Mouse (Mus musculus): ENCODE results near the gene Dyrk4. TPM values are rescaled to one million over a fixed set of nuclear protein-coding genes. Genes with fewer than 3 reads are reported as not detected.

The Dyrk4 gene
- total RNA-seq (2021): not detected
- polyA plus RNA-seq (2012; rRNA removed): 0.04 TPM in 1 of 2 replicates, not detected in the other
- long read RNA-seq: 0 reads

DNA sequence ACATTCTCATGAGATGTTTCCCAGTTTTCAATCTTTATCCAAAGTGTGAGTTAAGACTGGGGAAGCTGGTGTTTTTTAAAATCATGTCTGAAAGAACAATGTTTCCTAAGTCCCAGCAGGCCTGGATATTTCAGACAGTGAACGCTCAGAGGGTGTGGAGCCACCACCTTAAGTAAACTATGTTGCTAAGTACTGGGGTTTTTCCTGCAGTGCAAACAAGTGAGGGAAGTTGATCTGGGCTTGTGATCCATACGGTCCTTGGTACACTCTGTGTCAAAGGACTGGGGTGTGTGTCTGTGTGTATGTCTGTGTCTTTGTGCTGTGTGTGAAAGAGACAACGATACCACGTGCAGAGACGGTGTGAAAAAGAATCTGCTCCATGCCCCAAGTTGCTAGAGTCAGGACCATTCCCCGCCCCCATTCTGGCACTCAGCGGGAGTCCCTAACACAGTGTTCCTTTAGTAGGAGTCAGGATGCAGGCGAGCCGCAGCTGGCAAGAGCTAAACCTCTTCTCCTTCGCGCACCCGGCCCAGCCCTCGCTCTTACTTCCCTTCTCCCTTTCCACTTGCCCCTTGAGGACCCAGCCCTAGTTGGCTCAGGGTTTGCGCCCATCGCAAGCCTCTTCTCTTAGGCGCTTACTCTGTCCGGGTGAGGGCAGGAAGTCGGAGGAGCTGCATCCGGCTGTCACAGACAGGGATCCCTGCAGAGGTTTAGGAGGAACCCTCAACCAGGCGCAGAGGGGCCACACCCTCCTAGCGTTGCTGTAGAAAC, at the start of gene Dyrk4:
TSS of gene Dyrk4 (minus strand) at position 729 of the 771 bp plus-strand sequence.
- Histone ChIP-seq H3K9ac (ENCODE audit: low read depth, low read length) (peak within 1 kb of the TSS; percentile 26; the same call in 1 of the 2 replicates), H3K36me3 (ENCODE audit: control insufficient read depth, insufficient read depth, low read length) (no peaks in the 10 kb centered on the region), H3K4me1 (ENCODE audit: control insufficient read depth, insufficient read depth, low read length) (no peaks in the 10 kb centered on the region; the same call in 1 of the 2 replicates), H3K27ac (peak within 1 kb of the TSS; percentile 38), H3K4me3 (no peak within 1 kb of the TSS), H3K27me3 (ENCODE audit: control insufficient read depth, insufficient read depth, low read length) (no peaks in the 10 kb centered on the region), H3K79me2 (replicated peaks; ENCODE audit: control insufficient read depth, insufficient read depth, low read length) (no peaks in the 10 kb centered on the region)
- intact Hi-C loops (cut with DNase I): no loop called here
- TF ChIP-seq EP300 (IDR thresholded peaks at IDR 0.05; ENCODE audit: insufficient read depth, low read depth, low read length) (no peak), CTCF (IDR thresholded peaks at IDR 0.05) (no peak), POLR2A (IDR thresholded peaks at IDR 0.05; ENCODE audit: insufficient read depth, low read depth, low read length) (no peak)
- 13% methylated on average over 21 of the region's 21 CpGs for WGBS
- peak; percentile 45 to 49 for DNase-seq

DNA sequence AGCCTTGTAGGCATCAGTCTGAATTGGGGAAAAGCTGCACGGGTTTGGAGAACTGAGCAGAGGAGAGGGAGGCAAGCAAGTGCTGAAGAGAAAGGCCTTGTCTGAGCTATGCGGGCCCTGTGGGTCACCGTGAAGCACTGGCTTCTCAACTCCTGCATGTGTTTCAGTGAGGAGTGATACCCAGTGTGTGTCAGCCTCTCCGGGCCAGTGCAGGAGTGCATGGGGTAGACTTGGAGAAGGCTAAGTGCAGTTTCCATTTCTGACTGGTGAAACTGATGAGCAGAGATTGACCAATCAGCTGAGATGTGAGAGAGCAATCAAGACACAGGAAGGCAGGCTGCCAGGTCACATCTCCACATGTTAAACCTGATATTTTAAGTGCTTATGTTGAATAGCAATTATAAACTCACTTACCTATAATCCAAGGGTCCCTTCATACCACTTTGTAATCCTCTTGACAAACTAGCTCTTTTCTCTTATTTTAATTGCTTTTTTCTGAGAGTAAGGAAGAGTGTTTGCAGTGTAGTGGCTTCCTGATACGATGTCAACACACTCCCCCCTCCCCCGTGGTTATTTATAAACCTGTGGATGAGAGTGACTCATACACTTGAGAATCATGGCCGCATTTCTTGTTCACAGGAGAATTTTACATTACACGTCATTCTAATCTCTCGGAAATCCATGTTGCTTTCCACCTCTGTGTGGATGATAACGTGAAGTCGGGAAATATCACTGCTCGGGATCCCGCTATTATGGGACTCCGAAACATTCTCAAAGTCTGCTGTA, 44.8 kb upstream of the Dyrk4 start:
- Histone ChIP-seq H3K27ac (peak overlapping the region; percentile 47), H3K4me3 (no peak overlapping the region), H3K27me3 (ENCODE audit: control insufficient read depth, insufficient read depth, low read length) (no peaks in the 10 kb centered on the region), H3K79me2 (replicated peaks; ENCODE audit: control insufficient read depth, insufficient read depth, low read length) (no peaks in the 10 kb centered on the region), H3K9ac (ENCODE audit: low read depth, low read length) (no peak overlapping the region), H3K4me1 (ENCODE audit: control insufficient read depth, insufficient read depth, low read length) (peaks cover 5% of the 10 kb centered on the region; the same call in 1 of the 2 replicates), H3K36me3 (ENCODE audit: control insufficient read depth, insufficient read depth, low read length) (peaks cover 9% of the 10 kb centered on the region)
- intact Hi-C loops (cut with DNase I): no loop called here
- peak in 1 of 2 experiments; percentile 11 for DNase-seq
- WGBS: 34% methylated on average over 14 of the region's 14 CpGs
- TF ChIP-seq CTCF (IDR thresholded peaks at IDR 0.05): no peak
- no peak for TF ChIP-seq POLR2A (IDR thresholded peaks at IDR 0.05; ENCODE audit: insufficient read depth, low read depth, low read length)
- TF ChIP-seq EP300 (IDR thresholded peaks at IDR 0.05; ENCODE audit: insufficient read depth, low read depth, low read length): no peak

DNA sequence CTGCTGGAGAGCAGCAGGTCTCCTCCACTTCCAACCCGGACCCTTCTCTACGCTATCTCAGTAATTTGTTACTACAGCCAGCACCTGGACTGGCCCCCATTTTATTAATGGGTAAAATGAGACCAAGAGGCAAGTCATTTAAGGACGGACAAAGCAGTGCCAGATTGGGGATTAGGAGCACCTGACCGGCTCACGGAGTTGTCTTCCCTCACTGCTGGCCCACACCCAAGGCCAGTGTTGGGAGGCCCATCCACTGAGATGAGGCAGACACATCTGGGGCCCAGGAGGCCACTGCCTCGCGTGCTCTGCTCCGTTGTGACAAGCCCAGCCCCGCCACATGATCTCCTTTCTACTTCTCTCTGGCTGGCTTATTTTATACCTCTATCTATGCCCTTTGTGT, 41.8 kb upstream of the Dyrk4 start:
- intact Hi-C loops (cut with DNase I): no loop called here
- WGBS: 64% methylated on average over 9 of the region's 9 CpGs
- Histone ChIP-seq H3K79me2 (replicated peaks; ENCODE audit: control insufficient read depth, insufficient read depth, low read length) (no peaks in the 10 kb centered on the region), H3K36me3 (ENCODE audit: control insufficient read depth, insufficient read depth, low read length) (peaks cover 9% of the 10 kb centered on the region), H3K9ac (ENCODE audit: low read depth, low read length) (no peak overlapping the region), H3K4me1 (ENCODE audit: control insufficient read depth, insufficient read depth, low read length) (peaks cover 5% of the 10 kb centered on the region; the same call in 1 of the 2 replicates), H3K4me3 (no peak overlapping the region), H3K27me3 (ENCODE audit: control insufficient read depth, insufficient read depth, low read length) (no peaks in the 10 kb centered on the region), H3K27ac (peak overlapping the region; percentile 39)
- peak in 1 of 2 experiments; percentile 51 for DNase-seq
- no peak for TF ChIP-seq CTCF (IDR thresholded peaks at IDR 0.05)
- no peak for TF ChIP-seq POLR2A (IDR thresholded peaks at IDR 0.05; ENCODE audit: insufficient read depth, low read depth, low read length)
- no peak for TF ChIP-seq EP300 (IDR thresholded peaks at IDR 0.05; ENCODE audit: insufficient read depth, low read depth, low read length)

DNA sequence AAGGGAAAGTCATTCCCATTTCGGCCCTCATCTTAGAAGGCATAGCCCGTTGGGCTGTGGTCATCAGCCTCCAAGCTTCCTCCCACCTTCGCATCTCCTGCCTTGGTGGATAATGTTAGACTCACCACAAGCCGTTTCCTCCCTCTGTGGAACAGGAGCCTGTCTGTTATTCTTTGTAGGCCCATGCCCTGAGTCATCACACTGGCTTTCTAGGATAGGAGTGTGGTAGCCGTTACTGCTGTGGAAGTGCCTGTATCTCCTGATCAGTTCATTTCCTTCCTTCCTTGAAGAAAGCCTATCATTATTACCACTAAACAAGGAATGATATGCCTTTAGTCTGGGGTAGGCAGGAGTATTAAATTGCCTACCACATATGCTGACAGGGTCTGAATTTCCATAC, 41.1 kb upstream of the Dyrk4 start:
- H3K9ac ChIP-seq (ENCODE audit: low read depth, low read length): no peak overlapping the region
- WGBS: 61% methylated on average over 5 of the region's 5 CpGs
- peaks cover 9% of the 10 kb centered on the region for H3K36me3 ChIP-seq (ENCODE audit: control insufficient read depth, insufficient read depth, low read length)
- no peaks in the 10 kb centered on the region for H3K79me2 ChIP-seq (replicated peaks; ENCODE audit: control insufficient read depth, insufficient read depth, low read length)
- H3K27me3 ChIP-seq (ENCODE audit: control insufficient read depth, insufficient read depth, low read length): no peaks in the 10 kb centered on the region
- DNase-seq: no peak
- H3K27ac ChIP-seq: no peak overlapping the region; the same call in 1 of the 2 replicates
- TF ChIP-seq POLR2A (IDR thresholded peaks at IDR 0.05; ENCODE audit: insufficient read depth, low read depth, low read length) (no peak), EP300 (IDR thresholded peaks at IDR 0.05; ENCODE audit: insufficient read depth, low read depth, low read length) (no peak), CTCF (IDR thresholded peaks at IDR 0.05) (no peak)
- peaks cover 5% of the 10 kb centered on the region; the same call in 1 of the 2 replicates for H3K4me1 ChIP-seq (ENCODE audit: control insufficient read depth, insufficient read depth, low read length)
- intact Hi-C loops (cut with DNase I): no loop called here
- H3K4me3 ChIP-seq: no peak overlapping the region

DNA sequence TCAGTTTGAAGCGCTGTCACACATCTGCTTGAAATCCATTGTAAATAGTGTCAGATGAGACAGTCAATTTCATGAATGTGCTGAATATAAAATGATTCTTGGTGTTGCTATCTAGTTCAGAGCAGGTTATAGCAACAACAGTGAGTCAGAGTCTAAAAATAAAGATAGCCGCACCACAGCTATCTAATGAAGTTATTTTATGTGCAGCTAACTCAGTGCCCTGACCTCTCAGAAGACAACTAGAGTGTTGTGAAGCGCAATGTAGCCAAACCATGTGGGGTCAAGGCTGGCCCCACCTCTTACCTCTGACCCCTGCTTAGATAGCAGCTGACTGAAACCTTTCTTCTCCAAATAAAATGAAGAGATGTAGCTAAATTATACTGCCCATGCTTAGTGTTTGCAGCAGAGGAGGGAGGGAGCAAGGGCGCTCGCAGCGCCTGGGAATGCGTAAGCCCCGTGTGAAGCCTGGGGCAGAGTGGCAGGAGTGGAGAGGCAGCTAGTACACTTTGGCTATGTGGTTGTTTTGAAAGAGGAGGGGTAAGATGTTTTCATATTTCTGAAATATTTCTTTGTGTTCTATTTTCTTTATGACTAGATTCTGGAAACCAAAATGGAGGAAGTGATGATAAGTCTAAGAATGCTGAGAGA, 39.9 kb upstream of the Dyrk4 start:
- intact Hi-C loops (cut with DNase I): no loop called here
- WGBS: 68% methylated on average over 8 of the region's 8 CpGs

More for the DNA sequence above, 39.9 kb upstream of the Dyrk4 start:
- peak in 1 of 2 experiments; percentile 17 for DNase-seq
- peaks cover 5% of the 10 kb centered on the region; the same call in 1 of the 2 replicates for H3K4me1 ChIP-seq (ENCODE audit: control insufficient read depth, insufficient read depth, low read length)
- no peak overlapping the region for H3K9ac ChIP-seq (ENCODE audit: low read depth, low read length)
- H3K27me3 ChIP-seq (ENCODE audit: control insufficient read depth, insufficient read depth, low read length): no peaks in the 10 kb centered on the region
- no peaks in the 10 kb centered on the region for H3K79me2 ChIP-seq (replicated peaks; ENCODE audit: control insufficient read depth, insufficient read depth, low read length)
- no peak for TF ChIP-seq EP300 (IDR thresholded peaks at IDR 0.05; ENCODE audit: insufficient read depth, low read depth, low read length)
- no peak for TF ChIP-seq CTCF (IDR thresholded peaks at IDR 0.05)
- no peak for TF ChIP-seq POLR2A (IDR thresholded peaks at IDR 0.05; ENCODE audit: insufficient read depth, low read depth, low read length)
- H3K36me3 ChIP-seq (ENCODE audit: control insufficient read depth, insufficient read depth, low read length): peaks cover 3% of the 10 kb centered on the region; the same call in 1 of the 2 replicates
- peak overlapping the region; percentile 58 for H3K27ac ChIP-seq
- H3K4me3 ChIP-seq: no peak overlapping the region
